Mouse (Mus musculus) cerebellum, adult 11 months (tissue): ENCODE results near the gene Llgl2.

Experiments used
- DNase-seq: peaks from one replicate; pipeline ENCODE4 v3.0.0; 2022

Llgl2 gene

DNA sequence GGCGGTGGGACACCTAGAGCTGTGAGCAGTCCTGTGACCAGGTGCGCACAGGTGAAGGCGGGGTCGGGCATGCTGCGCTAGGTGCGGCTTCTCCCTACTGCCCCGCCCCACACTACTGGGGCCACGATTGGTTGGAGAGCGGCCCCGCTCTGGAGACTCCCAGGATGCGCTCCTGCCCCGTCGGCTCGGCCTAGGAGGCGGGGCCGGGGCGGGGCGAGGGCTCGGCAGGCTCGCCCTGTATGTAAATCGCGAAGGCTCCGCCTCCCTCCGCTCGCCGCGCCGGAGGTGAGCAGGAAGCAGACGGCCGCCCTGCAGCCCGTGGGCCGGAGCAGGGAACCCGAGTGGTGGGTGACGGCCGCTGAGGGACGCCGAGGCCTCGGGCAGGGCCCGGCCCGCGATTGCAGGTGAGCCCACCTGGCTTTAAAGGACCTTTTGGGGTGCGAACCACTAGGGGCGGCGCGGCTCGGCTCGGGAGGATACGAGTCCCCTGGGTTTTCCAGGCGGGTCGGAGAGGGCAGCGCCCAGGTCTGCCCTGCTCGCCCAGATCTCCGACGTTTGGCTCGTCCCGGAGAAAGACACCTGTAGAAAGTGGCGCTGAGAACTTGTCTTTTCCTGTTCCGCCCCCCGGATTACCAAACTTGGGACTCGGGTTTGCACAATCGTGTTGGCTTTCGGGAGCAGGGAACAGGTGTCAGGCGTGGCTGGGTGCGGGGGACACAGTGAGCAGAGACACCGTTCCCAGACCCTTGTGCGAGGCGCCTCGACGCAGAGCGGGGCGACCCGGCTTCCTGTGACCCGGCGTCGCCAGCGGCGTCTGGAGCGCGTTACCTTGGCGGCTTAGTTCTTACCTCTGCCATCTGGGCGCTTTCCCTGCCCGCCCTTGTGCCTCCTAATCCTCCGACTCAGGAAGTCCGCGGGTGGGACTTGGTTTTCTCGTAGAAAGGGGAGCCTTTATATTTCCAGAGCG is at the start of gene Llgl2:
Gene Llgl2 (plus strand): TSS at position 276 of the 967 bp plus-strand sequence.
- DNase-seq = peak; percentile 74

DNA sequence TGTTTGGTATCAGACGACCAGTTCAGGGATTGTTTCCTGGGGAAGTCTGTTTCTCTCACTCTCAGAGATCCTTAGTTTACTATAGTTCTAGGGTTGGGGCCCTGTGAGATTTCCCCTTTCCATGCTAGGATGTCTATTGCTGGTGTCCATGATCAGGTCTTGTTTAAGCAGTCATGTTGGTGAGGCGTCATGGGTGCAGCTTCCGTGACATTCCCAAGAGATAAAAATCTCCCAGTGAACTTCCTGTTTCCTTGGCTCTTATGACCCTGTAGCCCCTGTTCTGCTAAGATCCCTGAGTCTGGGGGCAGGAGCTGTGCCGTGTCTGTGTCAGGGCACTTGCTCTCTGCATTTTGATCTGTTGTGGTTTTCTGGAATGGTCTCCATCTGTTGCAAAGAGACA is 49.2 kb upstream of the Llgl2 start:
- DNase-seq = no peak

DNA sequence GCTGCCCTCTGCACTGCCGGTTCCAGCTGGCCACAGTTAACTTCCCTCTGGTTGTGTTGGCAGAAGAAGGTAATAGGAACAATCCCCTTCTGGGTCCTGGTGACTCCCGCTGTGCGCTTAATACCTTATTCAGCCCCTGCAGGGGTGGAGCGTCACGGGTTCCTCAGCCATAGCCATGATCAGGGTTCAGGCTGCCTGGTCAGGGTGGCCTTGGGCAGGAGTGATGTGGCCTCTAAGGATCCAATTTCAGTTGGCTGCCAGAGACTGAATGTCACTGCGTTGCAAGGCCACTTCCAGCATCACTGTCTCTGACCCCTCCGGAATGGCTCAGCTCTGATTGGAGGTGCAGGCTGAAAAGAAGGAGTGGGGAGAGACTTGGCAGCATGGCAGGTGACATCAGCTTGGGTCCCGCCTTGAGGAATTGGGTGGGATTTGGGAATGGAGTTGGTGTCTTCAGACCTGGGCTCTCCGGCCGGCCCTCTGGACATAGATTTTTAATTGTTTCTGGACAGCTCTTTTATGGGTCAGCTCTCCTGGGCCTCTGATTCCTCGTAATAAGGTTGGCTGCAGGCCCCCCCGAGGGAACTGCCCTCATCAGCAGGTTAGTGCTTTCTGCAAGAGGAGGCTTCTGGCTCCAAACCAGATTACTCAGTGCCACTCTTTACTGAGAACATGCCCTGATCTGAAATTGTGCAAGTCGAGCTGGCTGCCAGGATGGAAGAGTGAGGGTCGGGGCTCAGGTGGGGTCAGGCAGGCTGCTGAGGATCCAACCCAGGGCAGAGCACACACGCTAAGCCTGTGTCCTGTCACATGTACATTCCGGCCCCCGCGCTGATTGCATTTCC is 47.8 kb upstream of the Llgl2 start:
- peak; percentile 44 for DNase-seq

DNA sequence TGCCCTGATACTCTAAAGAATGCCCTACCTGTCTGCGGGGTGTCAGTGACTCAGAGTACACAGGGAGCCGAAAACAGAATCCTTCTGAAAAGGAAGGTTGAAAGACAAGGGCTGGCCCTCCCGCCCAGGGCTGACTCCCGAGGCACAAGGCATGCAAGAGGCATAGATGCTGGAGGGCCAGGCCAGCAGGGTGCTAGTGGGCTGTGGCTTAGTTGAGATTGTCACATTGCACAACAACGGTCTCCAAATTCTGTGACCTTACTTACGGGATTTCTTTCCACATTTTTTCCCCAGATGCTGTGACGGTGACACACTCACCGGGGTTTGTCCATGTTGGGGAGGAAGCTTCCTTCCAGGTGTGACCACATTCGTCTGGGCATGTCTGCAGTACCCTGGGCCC is 46.9 kb upstream of the Llgl2 start:
- no peak for DNase-seq

DNA sequence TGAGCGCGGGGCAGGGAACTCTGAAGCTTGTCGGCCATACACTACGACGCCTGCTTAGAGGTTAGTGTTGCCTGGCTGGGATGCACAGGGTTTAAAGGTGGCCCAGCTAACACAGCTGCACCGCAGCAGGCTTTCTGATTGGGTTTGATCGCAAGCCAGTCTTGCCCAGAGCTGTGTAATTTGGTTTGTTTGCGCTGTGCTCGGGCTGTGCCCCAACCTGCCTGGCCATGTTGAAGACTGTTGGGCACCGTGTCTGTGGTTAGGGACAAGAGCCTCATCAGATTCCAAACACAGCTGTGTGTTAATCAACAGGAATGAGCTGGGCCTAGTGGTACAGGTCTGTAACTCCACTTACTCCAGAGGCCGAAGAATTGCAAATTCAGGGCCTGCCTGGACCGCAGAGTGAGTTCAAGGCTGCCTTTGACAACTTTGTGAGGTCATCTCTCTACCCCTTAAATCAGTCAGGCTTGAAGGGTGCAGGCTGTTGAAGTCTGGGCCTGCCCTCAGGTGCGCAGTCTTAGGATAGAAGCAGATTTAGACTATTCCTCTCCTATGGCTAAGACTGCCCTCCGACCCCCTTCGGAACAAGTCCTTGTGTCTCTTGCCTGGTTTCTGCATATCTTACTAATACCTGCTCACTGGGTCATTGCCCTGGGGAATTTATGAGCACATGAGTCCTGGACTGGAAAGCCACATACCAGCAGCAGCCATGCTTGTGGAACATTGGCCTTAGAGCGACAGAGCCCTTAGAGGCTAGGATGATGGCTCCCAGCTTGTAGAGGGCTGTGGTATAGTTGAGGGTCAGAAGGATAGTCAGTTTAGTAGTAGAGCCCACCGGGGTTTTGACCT is 46.1 kb upstream of the Llgl2 start:
- DNase-seq = no peak

DNA sequence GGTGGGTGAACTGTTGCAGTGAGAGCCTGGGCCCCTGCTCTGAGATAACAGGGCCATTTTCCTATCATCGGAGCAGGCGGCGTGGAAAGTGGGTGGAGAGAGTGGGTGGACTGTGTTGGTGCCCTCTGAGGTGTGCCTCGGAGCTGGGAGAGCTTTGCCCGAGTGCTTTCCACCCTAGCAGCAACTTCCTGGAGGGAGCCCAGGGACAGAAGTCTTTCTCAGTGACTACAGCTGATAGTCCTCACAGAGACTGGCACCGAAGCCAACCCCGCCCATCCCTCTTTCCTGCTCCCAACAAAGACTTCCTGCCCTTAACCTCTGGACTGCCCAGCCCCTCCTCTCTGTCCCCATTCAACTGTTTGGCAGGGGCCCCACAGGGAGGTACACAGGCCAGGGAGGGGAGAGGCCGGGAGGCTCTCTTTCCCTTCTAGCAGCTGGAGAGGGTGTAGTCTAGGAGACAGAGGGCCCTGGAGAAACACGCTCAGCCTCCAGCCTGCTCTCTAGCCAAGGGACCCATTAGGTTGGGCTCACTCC is 44.7 kb upstream of the Llgl2 start:
- DNase-seq = no peak

DNA sequence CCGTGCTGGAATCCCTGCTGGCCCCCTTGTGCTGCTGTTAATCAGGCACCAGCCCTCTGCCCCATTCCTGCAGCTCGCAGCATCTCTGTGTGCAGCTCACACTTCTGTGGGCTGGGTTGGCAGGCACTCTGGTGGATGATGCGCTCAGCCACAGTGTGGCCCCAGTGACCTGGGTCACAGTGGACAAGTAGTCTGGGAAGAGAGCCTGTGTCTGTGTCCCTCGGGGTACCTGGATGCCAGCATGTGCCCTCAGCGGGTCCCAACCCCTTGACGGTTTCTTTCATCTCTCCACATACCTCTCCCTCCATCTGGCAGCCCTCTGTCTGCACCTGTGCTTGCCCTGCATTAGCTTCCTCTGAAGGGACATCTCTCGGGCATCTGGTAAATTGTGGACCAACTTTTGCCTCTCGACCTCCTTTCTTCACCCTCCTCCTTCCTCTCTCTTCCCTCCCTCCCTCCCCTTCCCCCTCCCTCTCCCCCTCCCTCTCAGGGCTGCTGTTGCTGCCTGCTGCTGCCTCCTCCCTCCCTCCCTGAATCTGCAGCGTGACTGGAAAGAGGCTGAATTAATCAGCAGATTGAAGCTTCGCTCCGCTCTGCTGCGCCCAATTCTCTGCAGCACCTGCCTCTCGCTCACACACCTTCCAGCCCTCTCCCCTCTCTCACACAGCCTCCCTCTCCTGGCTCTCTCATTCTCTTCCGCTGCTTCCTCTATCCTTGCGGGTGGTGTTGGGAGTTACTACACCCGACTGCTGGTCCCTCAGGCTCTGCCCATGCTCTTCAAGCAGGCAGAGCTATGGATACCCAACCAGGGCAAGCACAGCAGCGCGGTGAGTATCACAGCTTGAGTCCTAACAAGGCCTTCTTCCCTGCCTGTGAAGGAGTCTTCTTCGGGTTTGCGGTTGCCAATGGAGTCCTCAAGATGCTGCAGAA is 43.4 kb upstream of the Llgl2 start:
- no peak for DNase-seq

DNA sequence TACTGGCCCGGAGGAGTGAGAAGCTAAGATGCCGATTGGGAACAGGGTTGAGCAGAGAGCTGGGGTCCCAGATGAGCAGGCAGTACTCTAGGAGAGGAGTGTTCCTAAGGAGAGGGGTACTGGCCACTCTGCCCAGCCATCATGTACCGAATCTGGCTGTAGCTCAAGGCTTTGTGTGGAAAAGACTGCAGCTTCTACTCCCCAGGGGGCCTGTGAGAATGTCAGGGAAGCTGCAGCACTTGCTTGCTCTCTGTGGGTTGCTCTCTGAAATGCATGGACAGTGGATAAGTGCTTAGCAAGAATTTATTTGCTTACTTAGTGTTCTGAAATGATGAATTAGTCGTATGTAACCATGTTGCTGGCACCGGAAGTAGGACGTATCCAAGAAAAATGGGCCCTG is 37.4 kb upstream of the Llgl2 start:
- no peak for DNase-seq

DNA sequence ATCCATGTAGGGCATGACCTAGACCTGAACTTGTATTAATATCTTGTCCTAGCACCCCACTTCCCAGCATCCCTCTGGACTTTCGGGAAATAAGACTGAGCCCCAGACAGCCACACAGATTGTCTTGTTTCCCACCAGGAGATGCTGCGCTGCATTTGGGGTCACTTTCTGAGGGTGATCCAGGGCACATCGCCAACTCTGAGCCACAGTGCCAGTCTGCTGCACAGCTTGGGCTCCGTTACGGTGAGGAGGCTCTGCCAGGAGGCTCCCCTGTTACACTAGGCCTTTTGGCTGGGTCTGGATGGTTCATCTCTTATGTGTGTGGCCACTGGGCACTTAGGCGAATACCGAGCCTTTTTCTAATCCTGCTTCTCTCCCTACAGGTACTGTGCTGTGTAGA is 34.1 kb upstream of the Llgl2 start:
- DNase-seq = peak; percentile 68

DNA sequence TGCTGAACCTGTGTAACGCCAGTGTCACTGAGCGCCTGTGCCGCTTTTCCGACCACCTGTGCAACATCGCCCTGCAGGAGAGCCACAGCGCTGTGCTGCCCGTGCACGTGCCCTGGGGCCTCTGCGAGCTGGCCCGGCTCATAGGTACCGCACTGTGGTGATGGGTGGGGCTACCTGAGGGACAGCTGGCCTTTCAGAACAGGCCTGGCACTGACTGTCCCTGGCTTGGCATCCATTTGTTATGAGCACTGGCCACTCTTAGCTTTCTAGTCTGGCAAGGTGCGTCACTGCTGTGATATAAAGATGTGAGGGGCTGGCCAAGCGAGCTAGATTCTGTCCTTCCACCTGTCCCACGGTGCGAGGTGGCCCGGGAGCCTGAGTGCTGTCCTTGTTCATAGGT is 31.9 kb upstream of the Llgl2 start:
- peak; percentile 61 for DNase-seq

DNA sequence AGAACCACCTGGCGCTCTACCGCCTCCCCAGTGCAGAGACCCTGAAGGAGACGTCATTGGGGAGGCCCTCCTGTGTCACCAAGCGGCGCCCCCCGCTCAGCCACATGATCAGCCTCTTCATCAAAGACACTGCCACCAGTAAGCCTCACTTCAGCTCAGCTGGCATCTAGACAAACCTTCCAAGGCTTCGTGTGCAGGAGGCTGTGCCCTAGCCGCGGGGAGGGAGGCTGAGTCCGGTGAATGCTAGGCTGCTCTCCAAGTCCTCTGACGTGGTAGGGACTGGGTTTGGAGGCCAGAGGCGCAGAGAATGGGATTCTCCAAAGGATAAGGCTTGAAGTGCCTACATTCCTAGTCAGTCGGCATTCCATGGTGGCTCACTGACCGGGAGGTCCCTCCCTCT is 31.5 kb upstream of the Llgl2 start:
- peak; percentile 41 for DNase-seq

DNA sequence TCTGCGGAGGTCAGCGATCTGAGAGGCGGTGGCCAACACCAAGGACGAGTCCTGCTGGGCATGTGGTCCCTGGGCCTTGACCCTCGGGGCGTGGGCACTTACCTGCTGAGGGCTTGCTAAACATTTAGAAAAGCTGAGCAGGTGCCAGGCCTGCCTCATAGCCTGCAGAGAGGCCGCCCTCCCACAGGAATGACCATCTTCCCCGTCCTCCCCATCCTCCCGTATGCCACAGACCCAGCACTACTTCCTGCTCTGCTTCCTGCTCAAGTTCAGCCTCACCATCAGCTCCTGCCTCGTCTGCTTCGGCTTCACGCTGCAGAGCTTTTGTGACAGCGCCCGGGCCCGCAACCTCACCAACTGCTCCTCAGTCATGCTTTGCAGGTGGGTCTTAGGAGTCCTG is 27.0 kb upstream of the Llgl2 start:
- DNase-seq = no peak

DNA sequence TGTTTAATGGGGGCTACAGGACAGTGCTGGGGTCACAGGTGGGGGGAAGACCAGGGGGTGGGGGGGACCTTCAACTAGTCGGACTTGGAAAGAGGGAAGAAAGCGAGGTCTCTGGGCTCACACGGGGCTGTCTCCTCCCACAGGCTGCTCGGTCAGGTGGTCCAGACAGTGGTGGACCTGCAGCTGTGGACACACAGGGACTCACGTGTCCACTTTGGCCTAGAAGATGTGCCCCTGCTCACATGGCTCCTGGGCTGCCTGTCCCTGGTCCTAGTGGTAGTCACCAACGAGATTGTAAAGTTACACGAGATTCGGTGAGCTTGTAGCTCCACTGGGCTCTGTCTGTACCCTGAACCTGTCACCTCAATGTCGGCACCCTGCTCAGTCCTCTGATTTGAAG is 26.2 kb upstream of the Llgl2 start:
- no peak for DNase-seq

DNA sequence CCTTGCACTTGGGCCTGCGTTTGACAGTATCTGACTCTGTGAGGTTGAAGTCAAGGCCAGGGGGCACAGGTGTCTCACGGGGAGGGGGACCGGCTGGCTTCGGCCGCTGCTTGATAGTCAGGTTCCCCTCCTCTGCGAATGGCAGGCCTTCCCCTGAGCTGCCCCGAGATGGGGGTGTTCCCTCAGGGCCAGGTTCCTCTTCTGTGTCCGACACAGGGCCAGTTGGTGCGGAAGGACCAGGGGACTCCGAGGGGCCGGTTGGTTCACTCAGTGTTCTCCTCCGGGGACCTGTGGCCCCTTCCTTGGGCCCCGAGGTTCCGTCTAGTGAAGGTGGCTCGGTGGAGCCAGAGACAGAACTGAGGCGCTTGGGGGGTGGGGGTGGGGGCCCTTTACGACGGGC is 22.9 kb upstream of the Llgl2 start:
- no peak for DNase-seq

DNA sequence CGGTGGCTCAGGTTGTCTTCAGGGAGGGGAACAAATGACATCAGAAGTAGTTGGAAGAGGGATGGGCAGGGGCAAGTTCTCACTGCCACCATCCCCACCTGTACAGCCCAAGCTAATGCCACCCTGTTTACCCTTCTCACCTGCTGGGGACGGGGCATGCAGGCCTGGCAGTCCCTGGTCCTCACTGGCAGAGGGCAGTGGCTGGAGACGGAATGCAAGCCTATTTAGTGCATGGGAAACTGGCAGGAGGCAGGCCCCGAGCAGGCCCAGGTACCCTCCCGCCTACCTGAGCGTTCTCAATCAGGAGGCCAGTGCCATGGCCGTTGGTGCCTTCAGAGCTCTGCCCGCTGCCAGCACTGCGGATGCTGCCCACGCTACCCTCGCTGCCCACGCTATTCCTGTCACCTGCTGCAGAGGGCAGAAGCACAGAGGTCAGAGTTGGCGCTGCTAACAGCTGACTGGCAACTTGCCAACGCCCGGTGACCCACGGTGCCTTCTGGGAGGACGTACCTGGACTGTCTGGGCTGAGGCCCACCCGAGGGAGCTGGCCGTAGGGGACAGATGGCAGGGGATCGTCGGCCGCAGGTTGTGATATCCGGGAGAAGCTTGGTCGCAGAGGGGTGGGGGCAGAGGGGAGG is 20.7 kb upstream of the Llgl2 start:
- no peak for DNase-seq

DNA sequence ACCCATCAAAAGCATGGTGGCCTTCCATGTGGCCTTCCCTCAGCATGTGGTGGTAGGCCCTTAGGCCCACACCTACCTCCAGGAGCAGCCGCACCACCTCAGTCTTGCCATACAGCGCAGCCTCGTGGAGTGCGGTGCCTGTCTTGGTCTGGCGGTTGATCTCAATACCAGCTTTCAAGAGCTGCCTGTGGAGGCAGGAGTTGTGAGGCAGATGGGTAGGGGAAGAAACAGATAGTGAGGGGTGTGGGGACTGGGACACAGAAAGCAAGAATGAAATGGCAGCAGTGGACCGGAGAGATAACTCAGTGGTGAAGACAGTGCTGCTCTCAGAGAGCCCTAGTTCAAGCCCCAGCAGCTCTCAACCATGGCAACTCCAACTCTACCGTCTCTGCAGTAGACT is 18.8 kb upstream of the Llgl2 start:
- no peak for DNase-seq

DNA sequence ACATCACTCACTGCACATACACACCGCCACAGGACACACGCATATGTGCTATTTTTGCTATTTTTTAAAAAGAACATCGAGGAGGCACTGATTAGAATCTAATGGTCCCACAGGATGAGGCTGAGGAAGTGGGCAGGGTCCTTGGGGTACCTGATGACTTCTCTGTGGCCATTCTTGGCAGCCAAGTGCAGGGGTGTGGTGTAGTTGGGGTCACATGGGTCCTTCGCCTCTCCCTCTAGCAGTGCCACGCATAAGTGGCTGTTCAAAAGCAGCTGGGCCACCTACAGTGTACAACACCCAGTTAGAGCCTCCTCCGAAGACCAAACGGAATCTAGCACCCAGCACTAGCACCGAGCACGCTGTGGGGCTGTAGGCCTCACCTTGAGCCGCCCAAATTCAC is 17.7 kb upstream of the Llgl2 start:
- DNase-seq = no peak

DNA sequence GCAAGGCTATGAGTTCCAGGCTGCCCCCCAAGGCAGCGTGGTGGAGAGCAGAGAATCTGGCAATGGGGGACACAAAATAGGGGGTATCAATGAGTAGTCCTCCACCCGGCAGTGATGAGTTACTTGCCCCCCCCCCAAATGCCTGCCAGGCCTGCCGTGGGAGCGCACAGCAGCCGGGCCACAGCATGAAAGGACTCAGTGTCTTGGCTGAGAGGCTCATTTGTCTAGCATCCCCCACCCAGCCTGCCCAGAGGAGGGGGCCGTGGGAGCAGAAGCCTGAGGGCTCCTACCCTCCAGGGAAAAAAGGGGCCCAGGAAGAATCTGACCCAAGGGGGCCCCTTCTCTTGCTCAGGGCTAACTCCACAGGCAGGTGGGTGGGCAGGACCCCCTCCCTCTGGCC is 16.5 kb upstream of the Llgl2 start:
- DNase-seq = no peak

DNA sequence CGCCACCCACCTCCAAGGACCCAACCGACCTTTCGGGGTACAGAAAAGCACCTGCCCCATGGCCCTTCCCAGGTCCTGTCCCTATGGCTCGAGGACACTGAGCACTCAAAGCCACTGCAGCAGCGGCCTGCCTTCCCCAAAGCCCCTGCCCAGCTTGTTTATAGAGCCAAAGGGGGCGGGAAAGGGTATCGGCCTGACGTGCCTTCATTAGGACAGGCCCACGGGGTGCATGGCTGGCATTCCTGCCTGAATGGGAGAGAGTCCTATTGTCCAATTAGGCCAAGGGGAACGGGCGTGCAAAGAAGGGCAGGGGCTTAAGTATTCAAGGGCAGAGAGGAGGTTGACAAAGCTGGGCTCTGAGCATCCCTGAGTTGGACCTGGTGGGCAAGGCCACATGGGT is 15.9 kb upstream of the Llgl2 start:
- no peak for DNase-seq

DNA sequence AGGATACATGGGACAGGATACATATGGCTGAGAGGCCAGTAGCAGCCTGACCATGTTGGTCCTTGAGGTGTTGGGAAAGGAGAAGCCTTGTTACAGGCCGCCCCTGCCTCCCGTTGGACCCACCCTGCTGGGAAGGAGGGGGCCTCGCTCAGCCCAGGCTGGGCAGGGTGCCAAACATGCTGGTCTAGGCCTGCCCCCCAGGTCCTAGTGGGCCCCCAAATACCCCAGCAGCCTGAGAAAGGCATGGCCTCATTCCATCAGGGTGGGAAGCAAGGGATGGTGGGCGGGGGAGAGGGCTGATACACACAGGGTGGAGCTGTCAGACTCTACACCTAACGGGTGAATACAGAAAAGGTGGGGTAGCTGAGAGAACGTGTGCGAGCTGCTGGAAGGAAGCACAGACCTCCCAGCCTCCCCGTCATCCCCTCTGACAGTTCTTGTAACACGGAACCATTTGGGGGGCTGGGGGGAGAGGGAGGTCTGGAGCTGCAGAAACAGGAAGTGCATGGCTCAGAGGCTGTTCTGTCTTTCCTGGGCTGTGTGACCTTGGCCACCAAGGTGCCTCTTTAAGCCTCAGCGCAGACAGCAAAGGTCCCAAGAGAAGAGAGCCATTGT is 15.0 kb upstream of the Llgl2 start:
- DNase-seq = no peak
